Mouse (Mus musculus): Measurements from ENCODE around the gene Uroc1. TPM values are rescaled to one million over a fixed set of nuclear protein-coding genes. Genes with fewer than 3 reads are reported as not detected.

Uroc1 gene
- polyA plus RNA-seq, 1 experiment = not detected

DNA sequence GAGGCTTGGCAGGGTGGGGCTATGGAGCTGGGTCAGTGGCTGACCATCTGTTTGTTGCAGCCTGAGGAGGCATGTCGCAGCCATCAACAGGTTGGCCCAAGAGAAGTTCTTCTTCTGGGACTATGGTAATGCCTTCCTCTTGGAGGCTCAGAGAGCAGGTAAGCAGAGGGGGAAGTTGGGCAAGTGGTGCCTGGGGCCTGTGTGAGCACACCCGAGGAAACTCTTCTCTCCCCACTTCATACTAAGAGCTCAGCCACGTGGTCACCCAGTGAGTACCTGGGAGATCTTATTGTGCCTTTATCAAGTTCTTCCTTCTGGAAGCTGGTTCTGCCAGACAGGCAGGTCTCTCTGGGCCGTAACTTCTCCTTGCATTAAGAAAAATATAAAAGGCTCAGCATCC, 14.1 kb downstream of the Uroc1 start:
- 63% methylated on average over 4 of the region's 4 CpGs for WGBS
- no peak for DNase-seq (ENCODE audit: low read depth, low spot score)

GRCm38 (mm10) chr6:90348500-90348899, 15.4 kb downstream of the Uroc1 start:
- no peak for DNase-seq (ENCODE audit: low read depth, low spot score)
- WGBS = 32% methylated on average over 4 of the region's 4 CpGs

GRCm38 (mm10) chr6:90350011-90350410, 16.9 kb downstream of the Uroc1 start:
- 69% methylated on average over 2 of the region's 2 CpGs for WGBS

GRCm38 (mm10) chr6:90358142-90358541, 25.1 kb downstream of the Uroc1 start:
- WGBS = 55% methylated on average over 5 of the region's 5 CpGs
- no peak for DNase-seq (ENCODE audit: low read depth, low spot score)

More at GRCm38 (mm10) chr6:90350011-90350410, 16.9 kb downstream of the Uroc1 start:
- DNase-seq (ENCODE audit: low read depth, low spot score) = no peak

DNA sequence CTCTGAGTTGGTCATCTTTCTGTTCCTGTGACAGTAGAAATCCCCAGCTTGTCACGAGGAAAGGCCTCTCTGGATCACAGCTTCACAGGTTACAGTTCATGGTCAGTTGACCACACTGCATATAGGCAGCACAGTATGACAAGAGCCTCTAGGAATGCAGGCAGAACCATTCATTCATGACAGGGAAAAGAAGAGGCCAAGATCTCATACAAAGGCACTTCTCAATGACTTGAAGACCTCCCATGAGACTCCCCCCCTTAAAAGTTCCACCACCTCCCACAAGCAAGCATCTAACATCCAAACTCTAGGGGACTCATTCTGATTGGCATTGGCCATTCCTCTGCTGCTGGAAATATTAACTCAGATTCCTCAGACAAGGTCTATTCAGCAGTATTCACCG, 26.4 kb downstream of the Uroc1 start:
- DNase-seq (ENCODE audit: low read depth, low spot score) = no peak
- WGBS = 79% methylated on average over 2 of the region's 2 CpGs

DNA sequence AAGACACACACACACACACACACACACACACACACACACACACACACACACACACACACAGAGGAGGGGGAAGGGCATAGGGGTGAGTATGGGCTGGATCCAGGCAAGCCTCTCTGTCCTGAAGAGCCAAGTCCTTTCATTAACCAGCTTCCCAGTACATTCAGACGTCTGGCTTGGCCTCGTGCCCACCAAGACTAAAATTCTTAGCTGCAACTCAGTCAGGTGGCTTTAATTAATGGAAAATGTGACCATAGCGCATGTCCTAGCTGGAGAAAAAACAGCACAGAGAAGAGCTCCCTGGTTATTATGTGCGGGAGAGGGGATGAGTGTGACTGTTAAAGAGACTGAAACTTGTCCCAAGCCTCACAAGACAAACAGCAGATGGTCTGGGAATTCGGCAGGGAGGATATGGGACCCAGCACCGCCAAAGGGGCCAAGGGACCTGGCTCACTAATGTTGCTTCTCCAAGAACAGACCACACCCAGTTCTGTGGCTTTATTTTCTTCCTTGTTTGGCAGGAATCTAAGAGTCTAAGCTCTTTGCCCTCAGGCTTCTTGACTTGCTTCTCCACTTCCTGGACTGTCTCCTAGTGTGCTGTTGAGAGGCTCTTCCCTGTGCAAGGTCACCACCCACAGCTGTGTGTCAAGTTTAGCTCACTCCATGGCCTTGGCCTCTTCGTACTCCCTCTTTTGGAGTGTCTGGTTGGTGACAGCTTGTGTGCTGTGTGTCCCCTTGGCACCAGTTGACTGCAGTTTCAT, 27.1 kb downstream of the Uroc1 start:
- WGBS = 14% methylated on average over 7 of the region's 7 CpGs
- peak; percentile 38 for DNase-seq (ENCODE audit: low read depth, low spot score)

DNA sequence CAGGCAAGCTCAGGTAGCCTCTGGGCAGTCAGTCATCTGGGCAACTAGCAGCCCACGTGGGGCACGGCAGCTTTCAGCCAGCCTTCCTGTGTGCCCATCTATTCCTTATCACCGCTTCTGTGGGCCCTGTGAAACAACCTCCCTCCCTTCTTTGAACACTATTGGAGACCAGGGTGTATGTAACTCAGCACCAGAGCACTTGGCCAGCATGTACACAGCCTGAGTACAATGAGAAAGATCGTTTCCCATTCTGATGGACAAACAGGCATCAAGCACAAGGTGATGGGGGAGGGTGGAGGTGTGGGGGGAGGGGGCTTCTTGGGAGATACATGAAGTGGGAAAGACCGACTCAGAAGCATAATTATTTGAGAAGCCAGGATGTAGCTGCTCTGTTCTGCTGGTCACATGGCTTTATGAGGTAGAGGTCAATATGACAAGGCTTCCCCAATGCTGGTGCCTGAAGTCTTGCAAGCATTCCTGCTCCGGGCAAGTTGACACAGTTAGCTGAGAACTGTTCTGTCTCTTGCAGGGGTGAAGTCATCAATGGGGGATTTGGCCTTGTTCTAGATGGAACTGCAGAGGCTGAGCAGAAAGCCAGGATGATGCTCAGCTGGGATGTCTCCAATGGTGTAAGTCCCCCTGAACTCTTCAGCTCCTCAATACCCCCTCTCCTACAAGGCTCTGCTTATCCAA, 28.0 kb downstream of the Uroc1 start:
- 83% methylated on average over 6 of the region's 6 CpGs for WGBS

DNA sequence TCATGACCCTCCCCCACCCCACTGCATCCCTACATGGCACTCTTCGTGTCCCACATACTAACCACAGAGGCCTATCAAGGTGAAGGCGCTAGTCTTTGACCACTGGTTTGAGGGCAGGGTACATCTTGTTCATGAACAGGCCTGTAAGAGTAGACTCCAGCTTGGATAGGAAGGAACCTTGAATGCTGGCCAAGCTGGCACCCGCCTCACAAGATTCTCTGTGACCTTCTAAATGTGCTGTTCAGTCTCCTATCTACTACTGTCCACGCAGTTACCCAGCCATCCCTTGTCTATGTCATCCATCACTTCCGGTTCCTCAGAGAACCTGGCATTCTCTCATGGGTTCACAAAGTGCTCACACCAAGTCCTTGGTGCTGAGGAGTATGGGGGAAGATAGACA, 30.2 kb downstream of the Uroc1 start:
- DNase-seq (ENCODE audit: low read depth, low spot score) = no peak
- 91% methylated on average over 5 of the region's 5 CpGs for WGBS

More for the DNA sequence above, 28.0 kb downstream of the Uroc1 start:
- no peak for DNase-seq (ENCODE audit: low read depth, low spot score)

GRCm38 (mm10) chr6:90368976-90369724, 36.1 kb downstream of the Uroc1 start, which contains the start of gene Zxdc:
TSS of gene Zxdc (plus strand) at chr6:90369492.
- DNase-seq (ENCODE audit: low read depth, low spot score) = peak; percentile 91
- WGBS = 4% methylated on average over 41 of the region's 41 CpGs

GRCm38 (mm10) chr6:90369725-90370553, 36.9 kb downstream of the Uroc1 start:
- under 1% methylated on average over 96 of the region's 98 CpGs for WGBS

GRCm38 (mm10) chr6:90374647-90375046, 41.6 kb downstream of the Uroc1 start:
- WGBS = 42% methylated on average over 4 of the region's 4 CpGs

More at GRCm38 (mm10) chr6:90369725-90370553, 36.9 kb downstream of the Uroc1 start:
- no peak for DNase-seq (ENCODE audit: low read depth, low spot score)

GRCm38 (mm10) chr6:90377708-90378107, 44.6 kb downstream of the Uroc1 start:
- DNase-seq (ENCODE audit: low read depth, low spot score) = no peak
- WGBS = 97% methylated on average over 2 of the region's 2 CpGs

More at GRCm38 (mm10) chr6:90374647-90375046, 41.6 kb downstream of the Uroc1 start:
- DNase-seq (ENCODE audit: low read depth, low spot score) = no peak

DNA sequence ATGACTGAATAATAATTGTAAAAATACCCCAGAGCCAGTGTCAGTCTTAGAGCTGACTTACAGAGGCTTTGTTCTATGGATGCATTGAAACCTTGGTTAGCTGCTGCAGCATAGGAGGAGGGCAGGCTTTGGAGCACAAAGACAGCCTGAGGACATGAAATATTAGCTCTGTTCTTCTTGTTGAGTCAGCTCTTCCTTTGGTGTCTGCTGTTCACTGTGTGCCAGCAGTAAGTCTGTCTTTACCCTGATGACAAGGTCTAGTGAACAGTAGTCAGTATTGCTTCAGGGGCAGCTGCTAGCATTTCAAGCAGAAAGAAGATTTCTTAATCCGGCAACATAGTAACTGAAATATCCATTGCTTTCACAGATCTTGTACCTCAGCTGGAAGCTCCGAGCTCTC, 48.4 kb downstream of the Uroc1 start:
- 96% methylated on average over 2 of the region's 2 CpGs for WGBS
- no peak for DNase-seq (ENCODE audit: low read depth, low spot score)

DNA sequence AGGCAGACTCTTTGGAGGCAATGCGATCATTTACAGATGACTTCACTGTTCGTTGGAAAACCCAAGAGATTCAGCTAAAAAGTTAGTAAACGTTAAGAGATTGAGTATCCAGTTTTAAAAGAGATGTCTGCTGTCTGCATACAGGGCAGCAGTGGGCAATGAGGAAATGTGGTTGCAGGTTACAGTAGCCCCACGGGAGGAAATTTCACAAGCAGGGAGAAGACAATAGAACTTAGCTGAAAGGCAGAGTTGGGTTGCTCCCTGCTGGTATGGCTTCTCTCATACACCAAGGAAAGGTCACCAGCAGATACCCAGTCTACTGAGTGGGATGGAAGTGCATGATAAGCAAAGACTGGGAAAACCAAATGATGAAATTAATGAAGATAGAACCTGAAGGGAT, 57.5 kb downstream of the Uroc1 start:
- no peak for DNase-seq (ENCODE audit: low read depth, low spot score)
- WGBS = 76% methylated on average over 4 of the region's 4 CpGs

GRCm38 (mm10) chr6:90393948-90394347, 60.9 kb downstream of the Uroc1 start:
- no peak for DNase-seq (ENCODE audit: low read depth, low spot score)
- WGBS = 38% methylated on average over 3 of the region's 3 CpGs

- DNase-seq (ENCODE audit: low read depth, low spot score) = no peak
- WGBS = 91% methylated on average over 2 of the region's 2 CpGs
These were observed 62.7 kb downstream of the Uroc1 start for GRCm38 (mm10) chr6:90395751-90396150.

DNA sequence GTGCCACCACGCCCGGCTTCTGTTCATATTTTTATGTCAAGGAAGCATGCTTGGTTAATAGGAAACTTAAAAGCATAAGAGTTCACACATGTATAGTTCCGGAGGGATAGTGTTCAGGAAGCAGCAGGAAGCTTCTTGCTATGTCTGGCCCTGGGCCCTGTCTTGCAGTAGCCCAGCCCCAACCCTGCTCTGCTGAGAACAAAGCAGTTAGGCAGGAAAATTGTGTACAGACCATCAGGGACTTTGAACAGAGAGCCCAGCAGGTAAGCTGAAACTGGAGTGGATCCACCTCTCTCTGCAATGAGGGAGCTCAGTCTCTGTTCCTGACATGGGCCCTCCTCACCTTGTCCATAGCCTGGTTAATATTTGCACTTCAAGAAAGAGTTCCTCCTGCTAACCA, 64.2 kb downstream of the Uroc1 start:
- 25% methylated on average over 3 of the region's 3 CpGs for WGBS
- peak; percentile 36 for DNase-seq (ENCODE audit: low read depth, low spot score)

GRCm38 (mm10) chr6:90408632-90409031, 75.5 kb downstream of the Uroc1 start:
- no peak for DNase-seq (ENCODE audit: low read depth, low spot score)

GRCm38 (mm10) chr6:90410972-90411371, 77.9 kb downstream of the Uroc1 start:
- WGBS = 38% methylated on average over 1 of the region's 1 CpGs

More at GRCm38 (mm10) chr6:90410972-90411371, 77.9 kb downstream of the Uroc1 start:
- no peak for DNase-seq (ENCODE audit: low read depth, low spot score)
